In the genomic region with DNA sequence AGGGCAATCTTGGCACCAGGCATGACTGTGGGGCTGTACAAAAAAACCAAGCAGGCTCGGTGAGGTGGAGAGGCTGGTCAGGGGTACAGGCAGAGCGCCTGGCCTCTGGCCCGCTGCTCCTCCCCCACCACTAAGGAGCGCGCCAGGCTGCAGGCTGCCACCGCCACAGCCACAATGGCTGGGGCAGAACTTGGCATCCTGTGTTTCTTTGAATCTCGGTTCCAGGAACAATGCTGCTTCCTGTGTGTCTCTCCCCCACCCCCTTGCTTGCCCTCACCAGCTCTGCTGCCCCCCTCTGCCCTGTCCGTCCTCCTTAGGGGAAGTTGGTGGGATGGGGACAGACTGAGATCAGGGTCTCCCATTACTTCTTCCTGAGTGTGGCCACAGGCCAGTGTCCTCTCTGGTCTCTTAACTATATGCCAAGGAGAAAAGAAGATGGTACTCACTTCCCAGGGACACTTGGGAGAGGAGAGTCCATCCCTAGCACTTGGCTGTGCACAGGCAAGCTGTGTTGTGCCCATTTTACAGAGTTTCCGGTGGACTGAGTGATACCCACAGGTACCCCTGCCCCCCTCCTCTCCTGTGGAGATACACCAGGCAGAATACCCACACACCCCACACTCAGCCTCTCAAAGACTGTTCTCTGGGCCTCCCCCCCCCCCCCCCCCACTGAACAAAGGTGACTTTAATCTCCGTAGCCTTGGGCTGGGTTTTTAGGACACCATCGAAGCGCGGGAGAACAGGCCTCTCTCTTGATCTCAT, we compare ENCODE assay signal across 8 mouse cellular contexts. TPM values are rescaled to one million over a fixed set of nuclear protein-coding genes. Genes with fewer than 3 reads are reported as not detected.
DNase-seq lines count a peak whose midpoint lies in the region; ATAC-seq and TF ChIP-seq lines count a peak whose summit lies in the region.

No protein-coding gene starts in this region.

- H3K36me3 ChIP-seq in erythroblast, embryonic 14.5 days (ENCODE audit: control insufficient read depth) = peaks cover 52% of the 10 kb centered on the region
- H3K36me3 ChIP-seq in E14TG2a.4 (ENCODE audit: insufficient read depth, low read length) = peaks cover 14% of the 10 kb centered on the region
- H3K36me3 ChIP-seq in forebrain, embryonic 11.5 days (ENCODE audit: control insufficient read depth, insufficient read depth, low read length) = peaks cover 7% of the 10 kb centered on the region; the same call in 1 of the 2 replicates
- peaks cover 34% of the 10 kb centered on the region for H3K36me3 ChIP-seq in liver, embryonic 15.5 days (replicated peaks)
- H3K36me3 ChIP-seq in neural tube, embryonic 11.5 days (ENCODE audit: control insufficient read depth, insufficient read depth, low read length) = peaks cover 2% of the 10 kb centered on the region

- H3K27ac ChIP-seq in forebrain, embryonic 11.5 days (ENCODE audit: low read depth, low read length) = peak overlapping the region; percentile 99
- H3K27ac ChIP-seq in liver, embryonic 15.5 days (replicated peaks) = peak overlapping the region; percentile 80
- H3K27ac ChIP-seq in neural tube, embryonic 11.5 days (ENCODE audit: low read depth, low read length) = peak overlapping the region; percentile 98

- ATAC-seq in erythroblast, adult 5-6 weeks (replicated peaks; ENCODE audit: low FRiP score, poor library complexity, severe bottlenecking) = no peak
- no peak for ATAC-seq in forebrain, embryonic 11.5 days (replicated peaks; ENCODE audit: low FRiP score)
- no peak for ATAC-seq in liver, embryonic 15.5 days (ENCODE audit: insufficient read depth)
- ATAC-seq in neural tube, embryonic 11.5 days (ENCODE audit: insufficient read depth, low FRiP score, low TSS enrichment) = no peak
- no peak for ATAC-seq in frontal cortex, adult (ENCODE audit: low TSS enrichment)

- peaks cover 73% of the 10 kb centered on the region for H3K27me3 ChIP-seq in erythroblast, embryonic 14.5 days (ENCODE audit: control insufficient read depth)
- H3K27me3 ChIP-seq in E14TG2a.4 (ENCODE audit: insufficient read depth, low read length) = peaks cover 88% of the 10 kb centered on the region
- peaks cover 2% of the 10 kb centered on the region for H3K27me3 ChIP-seq in forebrain, embryonic 11.5 days (ENCODE audit: control insufficient read depth, insufficient read depth, low read length)
- peaks cover 76% of the 10 kb centered on the region for H3K27me3 ChIP-seq in liver, embryonic 15.5 days
- H3K27me3 ChIP-seq in neural tube, embryonic 11.5 days (ENCODE audit: control insufficient read depth, insufficient read depth, low read length) = no peaks in the 10 kb centered on the region

- 4% methylated on average over 13 of the region's 13 CpGs for WGBS in forebrain, embryonic 11.5 days
- 22% methylated on average over 13 of the region's 13 CpGs for WGBS in liver, embryonic 15.5 days (ENCODE audit: insufficient replicate concordance)
- 22% methylated on average over 13 of the region's 13 CpGs for whole genome bisulfite sequencing in neural tube, embryonic 11.5 days

- H3K4me3 ChIP-seq in erythroblast, embryonic 14.5 days (replicated peaks) = peak overlapping the region; percentile 83
- peak overlapping the region; percentile 83; the same call in 1 of the 2 replicates for H3K4me3 ChIP-seq in E14TG2a.4 (replicated peaks; ENCODE audit: low read length)
- peak overlapping the region; percentile 82 for H3K4me3 ChIP-seq in forebrain, embryonic 11.5 days (ENCODE audit: low read depth, low read length)
- H3K4me3 ChIP-seq in liver, embryonic 15.5 days (replicated peaks) = peak overlapping the region; percentile 75
- peak overlapping the region; percentile 68 for H3K4me3 ChIP-seq in neural tube, embryonic 11.5 days (ENCODE audit: low read depth, low read length)

- H3K9ac ChIP-seq in forebrain, embryonic 11.5 days (ENCODE audit: low read length) = peak overlapping the region; percentile 94
- peak overlapping the region; percentile 80 for H3K9ac ChIP-seq in liver, embryonic 15.5 days
- peak overlapping the region; percentile 85 for H3K9ac ChIP-seq in neural tube, embryonic 11.5 days (ENCODE audit: low read length)

- TF ChIP-seq CTCF in E14TG2a.4 (conservative IDR thresholded peaks at IDR 0.05; ENCODE audit: low read length) = no peak

- DNase-seq in forebrain, embryonic 11.5 days (ENCODE audit: low spot score) = peak; percentile 77
- DNase-seq in induced T-regulatory cell, adult 2 months (ENCODE audit: low read depth) = peak; percentile 74
- peak; percentile 45 for DNase-seq in neural tube, embryonic 11.5 days (ENCODE audit: low spot score)

- peaks cover 97% of the 10 kb centered on the region for H3K4me1 ChIP-seq in erythroblast, embryonic 14.5 days (ENCODE audit: control insufficient read depth)
- peaks cover 84% of the 10 kb centered on the region for H3K4me1 ChIP-seq in E14TG2a.4 (replicated peaks; ENCODE audit: low read depth, low read length)
- H3K4me1 ChIP-seq in forebrain, embryonic 11.5 days (replicated peaks; ENCODE audit: control insufficient read depth, insufficient read depth, low read length) = peaks cover 41% of the 10 kb centered on the region
- H3K4me1 ChIP-seq in liver, embryonic 15.5 days (replicated peaks) = peaks cover 97% of the 10 kb centered on the region
- peaks cover 49% of the 10 kb centered on the region for H3K4me1 ChIP-seq in neural tube, embryonic 11.5 days (ENCODE audit: control insufficient read depth, insufficient read depth, low read length)

- peak overlapping the region; percentile 81 for H3K4me2 ChIP-seq in forebrain, embryonic 11.5 days (ENCODE audit: low read depth, low read length, severe bottlenecking)
- H3K4me2 ChIP-seq in liver, embryonic 15.5 days = peak overlapping the region; percentile 97
- peak overlapping the region; percentile 81 for H3K4me2 ChIP-seq in neural tube, embryonic 11.5 days (ENCODE audit: low read depth)

- H3K9me3 ChIP-seq in erythroblast, embryonic 14.5 days (ENCODE audit: control insufficient read depth, low read length) = peaks cover 15% of the 10 kb centered on the region
- H3K9me3 ChIP-seq in E14TG2a.4 (ENCODE audit: low read length) = no peaks in the 10 kb centered on the region
- H3K9me3 ChIP-seq in forebrain, embryonic 11.5 days (ENCODE audit: control insufficient read depth, low read length) = no peaks in the 10 kb centered on the region
- H3K9me3 ChIP-seq in liver, embryonic 15.5 days (replicated peaks) = no peaks in the 10 kb centered on the region
- H3K9me3 ChIP-seq in neural tube, embryonic 11.5 days (ENCODE audit: control insufficient read depth, low read length) = no peaks in the 10 kb centered on the region

RNA-seq across cellular contexts. Expression of gene Lfng, which starts 2.6 kb away (rescaled TPM):
- 2.6 and 3.7 TPM in 2 replicates for polyA plus RNA-seq in erythroblast, embryonic 14.5 days (2012)
- 2.9 and 9.4 TPM in 2 replicates for total RNA-seq in erythroblast, adult 5-6 weeks (2015; ENCODE audit: low replicate concordance)
- total RNA-seq in erythroblast, adult 5-6 weeks (2017; ENCODE audit: low replicate concordance) = 4.4 and 9.9 TPM in 2 replicates
- 41.8 and 45.4 TPM in 2 replicates for polyA plus RNA-seq in forebrain, embryonic 11.5 days (2014; fragmentation: Nextera tagmentation; extraction: Ambion mirVana)
- polyA plus RNA-seq in liver, embryonic 15.5 days (2015; fragmentation: Nextera tagmentation; extraction: Ambion mirVana) = 11.0 and 12.9 TPM in 2 replicates
- 35.4 and 37.5 TPM in 2 replicates for polyA plus RNA-seq in neural tube, embryonic 11.5 days (2014; fragmentation: Nextera tagmentation; extraction: Ambion mirVana)

RNA-seq across cellular contexts. Expression of gene Ttyh3, which starts 39.1 kb away (rescaled TPM):
- 8.6 and 8.9 TPM in 2 replicates for polyA plus RNA-seq in erythroblast, embryonic 14.5 days (2012)
- total RNA-seq in erythroblast, adult 5-6 weeks (2015; ENCODE audit: low replicate concordance) = 17.9 and 18.8 TPM in 2 replicates
- 3.7 and 7.0 TPM in 2 replicates for total RNA-seq in erythroblast, adult 5-6 weeks (2017; ENCODE audit: low replicate concordance)
- polyA plus RNA-seq in forebrain, embryonic 11.5 days (2014; fragmentation: Nextera tagmentation; extraction: Ambion mirVana) = 83.3 and 91.5 TPM in 2 replicates
- 6.7 and 7.6 TPM in 2 replicates for polyA plus RNA-seq in liver, embryonic 15.5 days (2015; fragmentation: Nextera tagmentation; extraction: Ambion mirVana)
- 61.0 and 65.0 TPM in 2 replicates for polyA plus RNA-seq in neural tube, embryonic 11.5 days (2014; fragmentation: Nextera tagmentation; extraction: Ambion mirVana)

RNA-seq across cellular contexts. Expression of gene Grifin, which starts 44.8 kb away (rescaled TPM):
- polyA plus RNA-seq in erythroblast, embryonic 14.5 days (2012) = 5.4 and 6.1 TPM in 2 replicates
- total RNA-seq in erythroblast, adult 5-6 weeks (2015; ENCODE audit: low replicate concordance) = not detected in 2 replicates
- total RNA-seq in erythroblast, adult 5-6 weeks (2017; ENCODE audit: low replicate concordance) = not detected in 2 replicates
- polyA plus RNA-seq in forebrain, embryonic 11.5 days (2014; fragmentation: Nextera tagmentation; extraction: Ambion mirVana) = not detected in 2 replicates
- polyA plus RNA-seq in liver, embryonic 15.5 days (2015; fragmentation: Nextera tagmentation; extraction: Ambion mirVana) = 1.4 and 1.9 TPM in 2 replicates
- not detected in 2 replicates for polyA plus RNA-seq in neural tube, embryonic 11.5 days (2014; fragmentation: Nextera tagmentation; extraction: Ambion mirVana)
